Mouse (Mus musculus) hindbrain, embryonic 13.5 days (tissue): ENCODE measurements around the gene Kcnq1. TPM values are rescaled to one million over a fixed set of nuclear protein-coding genes. Genes with fewer than 3 reads are reported as not detected.

Source experiments
- ATAC-seq: fragments of 200-750 bp; cut with Nextera tagmentation; 2 replicates; pipeline ENCODE4 v1.8.0; 2017; ENCODE audit warnings: moderate TSS enrichment; ENCODE audit not compliant: low FRiP score
- H3K27ac ChIP-seq: fragments of 300-500 bp; sonication (generic); 2 replicates; pipeline ENCODE4 v1.5.1; 2015; ENCODE audit warnings: inconsistent platforms, mild to moderate bottlenecking, moderate library complexity
- H3K27me3 ChIP-seq: fragments of 300-500 bp; sonication (generic); 2 replicates; pipeline ENCODE4 v1.6.1; 2015; ENCODE audit warnings: mild to moderate bottlenecking, inconsistent platforms
- H3K36me3 ChIP-seq: fragments of 300-500 bp; sonication (generic); 2 replicates; pipeline ENCODE4 v1.6.1; 2015; ENCODE audit warnings: mild to moderate bottlenecking, inconsistent platforms
- H3K4me1 ChIP-seq: fragments of 300-500 bp; sonication (generic); replicated peaks from 2 replicates; pipeline ENCODE4 v1.6.1; 2015; ENCODE audit warnings: inconsistent platforms
- H3K4me2 ChIP-seq: fragments of 300-500 bp; sonication (generic); 2 replicates; pipeline ENCODE4 v1.6.1; 2015; ENCODE audit warnings: inconsistent platforms, mild to moderate bottlenecking, moderate library complexity
- H3K4me3 ChIP-seq: fragments of 300-500 bp; sonication (generic); 2 replicates; pipeline ENCODE4 v1.5.1; 2015; ENCODE audit warnings: mild to moderate bottlenecking, inconsistent platforms
- H3K9ac ChIP-seq: fragments of 300-500 bp; sonication (generic); 2 replicates; pipeline ENCODE4 v1.6.1; 2015; ENCODE audit warnings: mild to moderate bottlenecking, inconsistent platforms
- H3K9me3 ChIP-seq: fragments of 300-500 bp; sonication (generic); 2 replicates; pipeline ENCODE4 v1.6.1; 2016; ENCODE audit warnings: inconsistent platforms
- WGBS: fragments of 180-500 bp; shearing (Covaris S2); methylation state at CpG from one replicate; pipeline ENCODE4 v1.1.7; 2015; 5-methylcytosine and 5-hydroxymethylcytosine counted together
- polyA plus RNA-seq: library from polyadenylated mRNA; unstranded; fragments of >200 nt; fragmentation: Nextera tagmentation; extraction: Ambion mirVana; gene quantifications from 2 replicates; pipeline ENCODE4 v1.2.1, GENCODE M21; 2015

The Kcnq1 gene
- polyA plus RNA-seq, 1 experiment from 2014 or later: 1.7 TPM

- Histone ChIP-seq H3K4me1 (peaks cover 36% of the 10 kb centered on the region), H3K9ac (peak overlapping the region; percentile 80), H3K27me3 (peaks cover 43% of the 10 kb centered on the region), H3K36me3 (no peaks in the 10 kb centered on the region), H3K4me3 (peak overlapping the region; percentile 44), H3K27ac (peak overlapping the region; percentile 67), H3K9me3 (no peaks in the 10 kb centered on the region), H3K4me2 (peak overlapping the region; percentile 80)
- under 1% methylated on average over 47 of the region's 63 CpGs for WGBS
- peak; percentile 68 for ATAC-seq
Observed at GRCm38 (mm10) chr7:143437894-143438581, 331.9 kb downstream of the Kcnq1 start.

DNA sequence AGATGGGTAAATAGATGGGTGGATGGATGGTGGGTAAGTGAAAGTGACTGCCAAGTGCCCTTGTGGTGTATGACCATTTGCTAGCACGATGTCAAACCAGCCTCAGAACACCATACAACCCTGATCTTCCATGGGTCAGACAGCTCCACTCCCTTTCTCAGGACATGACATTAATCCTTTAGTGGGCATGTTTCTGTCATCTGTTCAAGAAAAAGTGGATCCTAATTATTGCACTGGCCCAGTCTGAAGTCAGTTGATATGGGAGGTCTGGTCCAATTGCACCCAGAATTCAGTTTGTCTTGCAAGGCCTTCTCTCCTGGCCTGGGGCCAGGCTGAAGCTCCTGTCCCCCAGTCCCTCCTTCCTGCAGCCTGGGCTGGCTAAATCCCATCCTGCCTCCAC is 332.8 kb downstream of the Kcnq1 start:
- peaks cover 36% of the 10 kb centered on the region for H3K4me1 ChIP-seq
- H3K4me3 ChIP-seq: no peak overlapping the region
- no peak overlapping the region for H3K9ac ChIP-seq
- H3K27me3 ChIP-seq: peaks cover 38% of the 10 kb centered on the region
- H3K27ac ChIP-seq: no peak overlapping the region
- H3K4me2 ChIP-seq: peak overlapping the region; percentile 80
- WGBS: 65% methylated on average over 1 of the region's 1 CpGs
- ATAC-seq: no peak
- H3K36me3 ChIP-seq: no peaks in the 10 kb centered on the region
- no peaks in the 10 kb centered on the region for H3K9me3 ChIP-seq

GRCm38 (mm10) chr7:143444580-143444954 is 338.4 kb downstream of the Kcnq1 start:
- H3K4me3 ChIP-seq: peak overlapping the region; percentile 34; the same call in 1 of the 2 replicates
- H3K4me2 ChIP-seq: peak overlapping the region; percentile 61
- H3K9ac ChIP-seq: no peak overlapping the region
- H3K27ac ChIP-seq: peak overlapping the region; percentile 85
- H3K27me3 ChIP-seq: peaks cover 45% of the 10 kb centered on the region
- no peaks in the 10 kb centered on the region for H3K36me3 ChIP-seq
- no peak for ATAC-seq
- WGBS: 28% methylated on average over 8 of the region's 8 CpGs
- H3K9me3 ChIP-seq: no peaks in the 10 kb centered on the region
- peaks cover 40% of the 10 kb centered on the region for H3K4me1 ChIP-seq

DNA sequence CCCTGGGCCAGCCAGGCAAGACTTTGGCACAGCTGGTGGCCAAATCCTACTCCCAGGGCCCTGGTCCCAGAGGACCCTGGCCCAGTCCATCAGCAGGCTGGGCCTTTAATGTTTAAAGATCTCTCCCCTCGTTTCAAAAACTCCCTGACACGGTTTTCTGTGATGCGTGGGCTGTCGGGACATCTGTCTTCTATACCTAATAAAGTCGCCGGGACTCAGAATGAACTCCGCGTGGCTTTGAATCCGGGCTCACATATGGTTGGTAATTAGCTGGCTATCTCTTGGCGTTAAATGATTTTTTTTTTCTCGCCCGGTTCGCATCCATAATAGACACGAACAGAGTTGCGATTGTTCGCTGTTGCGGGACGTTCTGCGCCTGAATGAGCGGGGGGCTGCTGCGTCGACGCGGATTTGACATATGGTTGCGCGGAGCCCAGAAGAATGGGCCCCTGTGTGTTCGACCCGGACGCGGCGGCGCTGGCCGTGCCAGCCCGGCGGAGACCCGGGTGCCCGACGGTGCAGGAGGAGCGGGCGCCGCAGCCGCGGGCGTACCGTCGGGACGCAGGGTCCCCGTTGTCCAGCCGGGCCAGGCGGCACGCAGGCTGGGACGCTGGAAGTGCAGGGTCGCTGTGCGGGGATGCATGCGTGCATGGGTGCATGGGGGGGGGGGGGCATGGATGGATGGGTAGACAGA is 338.9 kb downstream of the Kcnq1 start:
- WGBS: under 1% methylated on average over 55 of the region's 55 CpGs
- H3K27me3 ChIP-seq: peaks cover 42% of the 10 kb centered on the region
- H3K27ac ChIP-seq: peak overlapping the region; percentile 85
- H3K9ac ChIP-seq: peak overlapping the region; percentile 74
- peak overlapping the region; percentile 34 for H3K4me3 ChIP-seq
- no peaks in the 10 kb centered on the region for H3K9me3 ChIP-seq
- peaks cover 40% of the 10 kb centered on the region for H3K4me1 ChIP-seq
- peak overlapping the region; percentile 61 for H3K4me2 ChIP-seq
- no peaks in the 10 kb centered on the region for H3K36me3 ChIP-seq
- ATAC-seq: peak; percentile 55

DNA sequence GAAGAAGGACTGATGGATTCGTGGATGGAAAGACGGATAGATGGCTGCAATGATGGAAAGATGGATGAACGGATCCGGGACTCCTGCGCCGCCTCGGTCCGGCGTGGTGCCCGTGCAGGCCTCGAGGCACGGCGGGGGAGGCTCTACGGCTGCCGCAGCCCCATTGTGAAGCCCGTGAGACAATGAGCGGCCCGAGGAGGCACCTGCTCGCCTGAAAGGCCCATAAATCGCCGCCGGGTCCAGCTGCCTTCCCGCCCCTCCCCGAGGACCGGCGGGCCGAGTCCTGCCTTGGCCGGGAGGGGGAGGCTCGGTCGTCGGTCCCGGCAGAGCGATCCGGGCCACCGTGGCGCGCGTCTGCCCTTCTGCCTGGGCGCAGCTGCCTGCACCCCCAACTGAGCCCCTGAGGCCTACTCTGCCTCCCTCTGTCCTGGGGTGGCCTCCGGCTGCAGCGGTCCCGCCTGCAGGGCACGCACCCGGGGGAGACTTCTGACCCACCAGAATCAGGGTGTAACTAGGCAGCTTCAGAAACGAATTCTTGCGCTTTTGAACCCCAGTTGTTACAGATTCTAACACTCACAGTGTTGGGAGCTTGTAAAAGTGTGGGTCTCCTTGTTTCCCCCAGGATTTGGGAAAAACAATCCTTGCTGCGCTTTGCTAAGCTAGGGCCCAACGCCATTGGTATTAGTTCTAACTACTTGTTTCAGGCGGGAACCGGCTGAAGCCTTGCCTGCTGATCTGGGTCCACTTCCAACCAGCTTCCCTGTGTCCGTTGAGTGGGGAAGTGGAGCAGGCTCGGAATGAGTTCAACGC is 339.7 kb downstream of the Kcnq1 start:
- H3K36me3 ChIP-seq: no peaks in the 10 kb centered on the region
- WGBS: 4% methylated on average over 52 of the region's 53 CpGs
- peak overlapping the region; percentile 74 for H3K9ac ChIP-seq
- no peaks in the 10 kb centered on the region for H3K9me3 ChIP-seq
- H3K4me3 ChIP-seq: peak overlapping the region; percentile 34
- peaks cover 40% of the 10 kb centered on the region for H3K4me1 ChIP-seq
- ATAC-seq: peak; percentile 41; the same call in 1 of the 2 replicates
- peaks cover 39% of the 10 kb centered on the region for H3K27me3 ChIP-seq
- H3K27ac ChIP-seq: peak overlapping the region; percentile 85
- peak overlapping the region; percentile 61 for H3K4me2 ChIP-seq

GRCm38 (mm10) chr7:143447130-143447529 is 341.0 kb downstream of the Kcnq1 start:
- no peak overlapping the region for H3K4me2 ChIP-seq
- peaks cover 40% of the 10 kb centered on the region for H3K4me1 ChIP-seq
- H3K9ac ChIP-seq: no peak overlapping the region
- no peaks in the 10 kb centered on the region for H3K9me3 ChIP-seq
- ATAC-seq: no peak
- no peak overlapping the region for H3K27ac ChIP-seq
- H3K27me3 ChIP-seq: peaks cover 36% of the 10 kb centered on the region
- H3K36me3 ChIP-seq: no peaks in the 10 kb centered on the region
- WGBS: 64% methylated on average over 2 of the region's 2 CpGs
- H3K4me3 ChIP-seq: no peak overlapping the region

DNA sequence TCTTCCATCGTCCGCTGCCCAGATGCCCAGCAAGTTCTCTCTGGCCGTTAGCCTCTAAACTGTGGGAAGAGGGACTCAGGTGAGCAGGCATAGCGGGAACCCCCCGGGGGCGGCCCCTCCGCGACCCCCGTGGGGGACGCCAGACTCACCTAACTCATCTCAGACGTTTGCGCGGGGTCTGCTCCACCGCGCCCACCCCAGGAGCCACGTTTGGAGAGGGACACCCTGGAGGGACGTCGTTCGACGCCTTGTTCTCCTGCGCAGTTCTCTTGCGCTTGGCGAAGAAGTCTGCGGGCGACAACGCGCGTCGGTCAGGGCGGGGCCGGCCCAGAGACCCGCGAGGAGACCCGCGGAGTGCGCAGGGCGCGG is 352.8 kb downstream of the Kcnq1 start:
- Histone ChIP-seq H3K9ac (peak overlapping the region; percentile 80), H3K27me3 (peaks cover 10% of the 10 kb centered on the region; the same call in 1 of the 2 replicates), H3K4me3 (peak overlapping the region; percentile 63), H3K36me3 (no peaks in the 10 kb centered on the region), H3K4me1 (peaks cover 20% of the 10 kb centered on the region), H3K9me3 (peaks cover 21% of the 10 kb centered on the region), H3K27ac (peak overlapping the region; percentile 82), H3K4me2 (peak overlapping the region; percentile 58)
- no peak for ATAC-seq
- WGBS: 21% methylated on average over 38 of the region's 38 CpGs

- peak overlapping the region; percentile 63 for H3K4me3 ChIP-seq
Observed at GRCm38 (mm10) chr7:143459332-143460211, 353.4 kb downstream of the Kcnq1 start.

GRCm38 (mm10) chr7:143460217-143460834 is 354.2 kb downstream of the Kcnq1 start:
- 38% methylated on average over 60 of the region's 60 CpGs for WGBS
- H3K9me3 ChIP-seq: peaks cover 21% of the 10 kb centered on the region
- no peaks in the 10 kb centered on the region for H3K36me3 ChIP-seq
- peaks cover 12% of the 10 kb centered on the region; the same call in 1 of the 2 replicates for H3K27me3 ChIP-seq
- peaks cover 29% of the 10 kb centered on the region for H3K4me1 ChIP-seq
- peak overlapping the region; percentile 58 for H3K4me2 ChIP-seq
- H3K4me3 ChIP-seq: peak overlapping the region; percentile 63
- peak overlapping the region; percentile 80 for H3K9ac ChIP-seq
- peak overlapping the region; percentile 82 for H3K27ac ChIP-seq
- no peak; the same call in 1 of the 2 replicates for ATAC-seq

More at GRCm38 (mm10) chr7:143459332-143460211, 353.4 kb downstream of the Kcnq1 start:
- H3K4me2 ChIP-seq: peak overlapping the region; percentile 58
- no peak; the same call in 1 of the 2 replicates for ATAC-seq
- peaks cover 21% of the 10 kb centered on the region for H3K9me3 ChIP-seq
- 30% methylated on average over 93 of the region's 100 CpGs for WGBS
- H3K27me3 ChIP-seq: peaks cover 10% of the 10 kb centered on the region; the same call in 1 of the 2 replicates
- no peaks in the 10 kb centered on the region for H3K36me3 ChIP-seq
- peak overlapping the region; percentile 82 for H3K27ac ChIP-seq
- peaks cover 26% of the 10 kb centered on the region for H3K4me1 ChIP-seq
- peak overlapping the region; percentile 80 for H3K9ac ChIP-seq

- H3K4me3 ChIP-seq: peak within 1 kb of the TSS; percentile 63
- no peaks in the 10 kb centered on the region for H3K36me3 ChIP-seq
- peaks cover 18% of the 10 kb centered on the region for H3K27me3 ChIP-seq
- peak within 1 kb of the TSS; percentile 80 for H3K9ac ChIP-seq
- peak within 1 kb of the TSS; percentile 58 for H3K4me2 ChIP-seq
- peaks cover 29% of the 10 kb centered on the region for H3K4me1 ChIP-seq
- ATAC-seq: peak; percentile 81
- 35% methylated on average over 45 of the region's 48 CpGs for WGBS
- peak within 1 kb of the TSS; percentile 82 for H3K27ac ChIP-seq
- H3K9me3 ChIP-seq: peaks cover 21% of the 10 kb centered on the region
Observed at GRCm38 (mm10) chr7:143460874-143461273, 354.7 kb downstream of the Kcnq1 start, which contains the start of gene Cdkn1c. Cdkn1c (minus strand) TSS chr7:143461050.
